Mouse (Mus musculus) right cerebral cortex, adult 2 months (tissue): ENCODE results near the gene Armcx3.
"Not testable (repeated sequence)": the region's sequence is repeated elsewhere in the genome, so short reads cannot be mapped to it uniquely, and the experiment has no call there.

Source experiments
- DNase-seq, 2 experiments: peaks; one replicate each; pipeline ENCODE4 v3.0.0; 2021 to 2022; ENCODE audit warnings: low spot score in 2 of 2

Gene Armcx3

GRCm38 (mm10) chrX:134756434-134757292, at the start of gene Armcx3:
Gene Armcx3, plus strand, starts transcription at chrX:134756595.
- DNase-seq, result peak; percentile 59 to 61

- no peak for DNase-seq
Observed at GRCm38 (mm10) chrX:134716863-134717262, 39.5 kb upstream of the Armcx3 start.

DNA sequence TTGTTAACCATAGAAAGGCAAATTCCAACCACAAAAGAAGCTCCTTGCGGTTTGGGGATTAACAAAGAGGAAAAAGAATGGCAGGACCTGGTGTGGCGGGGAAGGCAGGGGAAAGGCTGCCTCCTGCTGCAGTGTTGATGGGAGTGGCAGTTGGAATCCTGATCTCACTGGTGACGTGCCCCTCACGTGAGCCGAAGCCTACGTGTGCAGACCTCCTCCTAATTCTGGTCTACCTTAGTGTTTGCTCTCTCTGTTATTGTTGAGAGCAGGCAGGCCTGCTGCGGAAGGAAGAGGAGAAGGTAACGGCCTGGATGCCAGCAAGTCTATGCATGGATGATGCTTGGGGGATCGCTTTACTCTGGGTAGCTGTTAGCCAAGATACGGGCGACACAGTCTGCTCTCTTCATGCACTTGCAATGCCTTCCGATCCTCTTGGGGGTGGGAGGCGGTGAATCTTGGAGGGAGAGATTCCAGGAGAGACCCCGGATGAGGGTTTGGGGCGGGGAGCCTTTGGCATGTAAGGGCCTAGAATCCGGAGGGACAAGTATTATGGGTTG, 38.6 kb upstream of the Armcx3 start, which contains the start of gene Armcx1:
TSS of gene Armcx1 (plus strand) at position 212 of the 557 bp plus-strand sequence.
- peak; percentile 58 to 72 for DNase-seq

DNA sequence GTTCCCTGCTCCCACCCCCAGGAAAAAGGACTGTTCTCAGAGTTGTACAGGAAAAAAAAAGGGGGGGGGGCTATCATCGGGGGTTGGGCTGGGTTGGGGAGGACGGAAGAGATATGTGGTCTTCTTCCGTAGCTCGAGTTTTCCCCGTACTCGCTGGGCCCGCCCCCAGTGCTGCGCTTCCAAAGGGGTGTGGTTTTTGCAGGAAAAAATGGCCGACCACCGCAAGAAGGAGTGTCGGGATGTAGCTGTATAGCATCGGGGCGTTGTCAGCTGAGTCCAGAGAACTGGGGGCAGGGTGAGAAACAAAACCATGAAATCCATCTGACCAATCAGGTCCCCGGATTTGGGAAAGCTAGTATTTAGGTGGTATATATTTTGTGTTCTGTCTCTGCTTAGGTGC, 37.9 kb upstream of the Armcx3 start:
- DNase-seq, result peak; percentile 40 to 48

- not testable (repeated sequence) for DNase-seq
Observed at GRCm38 (mm10) chrX:134723762-134724161, 32.6 kb upstream of the Armcx3 start.

DNA sequence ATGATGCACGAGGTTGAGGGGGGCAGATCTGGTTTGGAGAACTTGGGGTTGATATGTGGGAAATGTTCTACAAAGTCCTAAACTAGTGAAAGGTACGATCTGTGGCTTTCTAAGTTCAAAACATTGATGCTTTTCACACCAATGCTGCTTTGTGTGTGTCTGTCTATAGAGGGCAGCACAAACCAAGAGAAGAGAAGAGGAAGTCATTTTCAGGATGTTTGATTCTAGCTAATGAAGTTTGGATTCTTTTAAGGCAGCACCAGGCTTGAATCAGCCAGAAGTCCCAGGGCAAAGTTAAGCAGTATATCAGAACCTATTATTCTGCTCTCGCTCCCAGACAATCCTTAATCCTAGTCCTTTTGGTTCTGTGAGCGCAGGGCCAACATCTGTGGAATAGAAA, 26.6 kb upstream of the Armcx3 start:
- no peak for DNase-seq

DNA sequence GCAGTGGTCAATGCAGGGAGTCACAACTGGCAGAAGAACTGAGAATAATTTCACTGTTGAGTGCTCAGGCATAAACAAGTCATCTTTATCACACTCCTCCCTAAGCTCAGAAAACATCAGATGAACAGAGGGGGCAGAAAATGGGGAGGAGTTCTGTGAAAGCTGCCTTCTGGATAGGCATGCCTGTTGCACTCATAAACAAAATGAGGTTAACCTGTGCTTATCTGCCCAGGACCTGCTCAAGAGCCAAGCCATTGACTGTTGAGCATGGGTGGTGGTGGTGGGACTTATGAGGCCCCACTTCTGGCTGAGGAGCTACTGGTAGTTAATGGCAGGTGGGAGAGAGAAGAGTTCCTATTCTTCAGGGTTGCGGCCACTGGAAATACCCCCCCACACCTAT, 18.6 kb upstream of the Armcx3 start:
- DNase-seq, result no peak

GRCm38 (mm10) chrX:134739160-134739559, 17.2 kb upstream of the Armcx3 start:
- no peak for DNase-seq

GRCm38 (mm10) chrX:134741862-134742261, 14.5 kb upstream of the Armcx3 start:
- DNase-seq, result no peak

DNA sequence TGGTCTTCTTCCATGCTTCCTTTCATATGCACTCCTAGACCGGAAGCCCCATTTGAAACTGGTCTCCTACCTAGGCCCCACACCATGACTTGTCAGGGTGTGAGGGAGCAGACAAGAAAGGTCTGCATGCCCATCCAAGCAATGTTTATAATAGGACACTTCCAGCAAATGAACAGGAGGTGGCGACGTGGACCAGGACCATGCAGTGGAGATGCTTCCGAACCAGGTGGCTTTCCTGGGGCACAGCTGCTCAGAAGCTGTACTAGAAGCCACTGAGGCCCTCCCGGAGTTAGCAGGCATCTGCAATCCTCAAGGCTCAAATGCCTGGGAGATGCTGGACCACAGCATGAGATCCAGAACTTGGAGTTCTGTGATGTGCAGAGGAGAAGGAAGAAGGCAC, 9.9 kb upstream of the Armcx3 start:
- peak; percentile 52 for DNase-seq

DNA sequence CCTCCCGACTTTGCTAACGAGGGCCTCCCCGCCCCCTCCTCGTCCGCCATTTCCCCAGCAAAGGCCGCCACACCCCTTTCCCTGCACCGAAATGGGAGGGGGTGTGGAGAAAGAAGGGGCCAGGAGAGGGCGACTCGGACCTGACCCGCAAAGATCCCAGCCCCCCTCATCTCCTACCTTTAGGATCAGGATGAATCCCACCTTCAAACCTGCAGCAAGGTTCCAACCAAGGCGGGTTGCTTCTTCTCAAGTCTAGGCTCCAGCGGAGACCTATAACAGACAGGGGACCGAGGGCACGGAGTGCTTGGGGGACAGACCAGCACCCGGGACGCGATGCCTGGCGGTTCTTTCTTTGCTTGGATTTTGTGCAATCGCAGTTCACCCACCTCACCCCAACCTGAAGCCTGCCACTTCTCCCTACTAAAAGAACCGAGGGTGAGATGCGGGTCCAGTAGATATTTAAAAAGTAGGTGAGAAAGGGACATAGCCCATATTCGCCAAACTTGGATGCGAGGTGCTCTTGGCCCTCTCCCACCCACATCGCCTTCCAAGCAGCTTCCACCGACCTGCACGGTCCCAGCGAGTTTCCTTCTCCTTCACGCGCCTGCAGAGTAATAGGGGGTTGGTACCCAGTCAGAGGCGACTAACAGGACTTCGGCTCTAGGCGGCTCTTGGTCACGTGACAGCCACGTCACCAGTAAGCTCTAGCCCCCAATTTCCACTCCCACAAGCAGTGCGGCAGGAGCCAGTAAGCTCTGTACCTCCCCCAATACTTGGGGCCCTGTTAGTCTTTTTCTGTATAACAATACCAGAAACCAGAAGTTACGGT, 5.4 kb upstream of the Armcx3 start, which contains the start of gene Armcx6:
TSS of gene Armcx6 (minus strand) at position 654 of the 829 bp plus-strand sequence.
- DNase-seq, result peak; percentile 53 to 66

GRCm38 (mm10) chrX:134751910-134752309, 4.5 kb upstream of the Armcx3 start:
- DNase-seq, result no peak

DNA sequence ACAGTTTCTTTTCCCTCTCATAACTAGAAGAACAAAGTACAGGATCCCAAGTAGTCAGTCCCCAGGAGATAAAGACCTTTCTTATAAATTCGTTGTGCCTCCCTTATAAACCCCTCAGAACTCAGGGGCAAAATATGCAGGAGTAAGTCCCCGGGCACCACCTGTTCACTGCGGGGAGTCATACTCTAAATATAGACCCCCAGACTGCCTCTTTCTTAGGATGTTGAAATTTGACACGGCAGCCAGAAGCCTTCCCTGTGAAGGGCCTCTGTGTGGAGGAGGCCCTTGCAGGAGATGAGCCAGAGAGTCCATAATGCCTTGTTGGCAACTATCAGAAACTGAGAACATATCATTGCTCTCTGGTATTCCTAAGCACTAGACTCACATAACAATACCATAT, 3.8 kb upstream of the Armcx3 start:
- no peak for DNase-seq

DNA sequence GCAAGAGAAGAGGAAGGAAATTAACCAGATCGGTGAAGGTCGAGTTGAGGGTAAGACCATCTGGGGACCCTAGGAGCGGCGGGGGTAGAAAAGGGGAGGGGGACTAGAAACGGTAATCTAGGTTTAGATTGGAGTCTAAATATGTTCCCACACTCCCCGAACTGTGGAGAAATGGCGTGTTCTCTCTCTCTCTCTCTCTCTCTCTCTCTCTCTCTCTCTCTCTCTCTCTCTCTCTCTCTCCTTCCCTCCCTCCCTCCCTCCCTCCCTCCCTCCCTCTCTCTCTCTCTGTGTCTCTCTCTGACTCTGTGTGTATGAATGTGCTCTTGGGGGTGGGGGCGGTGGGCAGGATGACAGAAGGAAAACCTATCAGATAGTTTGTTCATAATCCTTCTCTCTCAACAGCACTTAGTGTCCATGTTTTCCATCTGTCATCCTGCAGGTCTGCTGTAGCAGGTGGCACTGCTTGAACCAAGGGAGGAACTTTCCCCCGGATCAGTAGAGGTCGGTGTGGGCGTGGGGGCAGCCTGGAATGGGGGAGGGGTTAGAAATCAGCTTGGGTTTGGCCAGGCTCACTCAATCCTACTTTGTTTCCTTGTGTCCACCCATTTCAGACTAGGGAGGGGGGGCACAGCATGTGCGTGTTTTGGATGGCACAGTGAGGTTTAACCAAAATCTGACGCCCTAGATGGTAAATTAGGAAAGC, 1.0 kb downstream of the Armcx3 start:
- no peak for DNase-seq

GRCm38 (mm10) chrX:134763428-134764198, 7.2 kb downstream of the Armcx3 start:
- not testable (repeated sequence) for DNase-seq

DNA sequence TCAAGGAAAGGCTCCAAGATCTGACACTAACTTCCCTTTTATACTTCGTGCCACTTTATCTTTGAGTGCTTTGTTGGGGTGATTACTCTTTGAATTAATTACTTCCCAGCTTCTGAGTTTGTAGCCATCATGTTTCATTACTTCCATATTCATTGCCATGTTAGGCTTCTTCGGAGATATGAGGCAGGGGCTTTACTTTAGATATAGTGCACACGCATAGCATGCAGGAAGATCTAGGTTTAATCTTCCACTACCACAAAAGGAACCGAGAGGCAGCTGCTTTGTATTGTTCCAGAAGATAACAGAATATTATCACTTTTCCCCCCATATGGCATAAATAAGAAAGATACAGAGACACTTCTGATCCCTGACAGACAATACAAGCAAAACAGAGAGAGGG, 31.3 kb downstream of the Armcx3 start:
- no peak for DNase-seq

- peak; percentile 36 to 47 for DNase-seq
Observed at GRCm38 (mm10) chrX:134807833-134808754, 51.7 kb downstream of the Armcx3 start.

GRCm38 (mm10) chrX:134808755-134809224, 52.4 kb downstream of the Armcx3 start, which contains the start of gene Armcx2:
Gene Armcx2, minus strand, starts transcription at chrX:134809221.
- peak; percentile 56 to 57 for DNase-seq
